Mouse (Mus musculus) MEL (cell line): Measurements from ENCODE around the gene Ffar1.

Experiments used
- CTCF ChIP-seq, 3 experiments: IDR thresholded peaks in 2 of 3; conservative IDR thresholded peaks in 1 of 3; 2 replicates each; pipeline ENCODE4 v1.5.1; 2011 to 2012; ENCODE audit warnings: low read length in 3 of 3, low read depth in 2 of 3, mild to moderate bottlenecking in 2 of 3, improper control_type of control experiment in 1 of 3, inconsistent platforms in 1 of 3, mixed read lengths in 1 of 3, moderate library complexity in 1 of 3; ENCODE audit not compliant: control insufficient read depth in 1 of 3, insufficient read depth in 1 of 3, poor library complexity in 1 of 3, severe bottlenecking in 1 of 3
- MAFK ChIP-seq: IDR thresholded peaks from 2 replicates; pipeline ENCODE4 v1.6.1; 2011; ENCODE audit warnings: low read depth, mild to moderate bottlenecking, low read length, improper control_type of control experiment, borderline replicate concordance
- MAZ ChIP-seq: IDR thresholded peaks from 2 replicates; pipeline ENCODE4 v1.6.1; 2012; ENCODE audit warnings: low read depth, mild to moderate bottlenecking, inconsistent platforms, low read length, improper control_type of control experiment
- POLR2A ChIP-seq, 2 experiments: IDR thresholded peaks; 2 replicates each; pipeline ENCODE4 v1.6.1; 2011 to 2012; ENCODE audit warnings: low read length in 2 of 2, mild to moderate bottlenecking in 2 of 2, control low read depth in 1 of 2, improper control_type of control experiment in 1 of 2, low read depth in 1 of 2, moderate library complexity in 1 of 2; ENCODE audit not compliant: control insufficient read depth in 1 of 2, insufficient read depth in 1 of 2, poor library complexity in 1 of 2
- UBTF ChIP-seq: IDR thresholded peaks from 2 replicates; pipeline ENCODE4 v1.6.1; 2012; ENCODE audit warnings: low read depth, mild to moderate bottlenecking, inconsistent platforms, low read length, improper control_type of control experiment, moderate library complexity, borderline replicate concordance; ENCODE audit not compliant: insufficient read depth
- USF1 ChIP-seq: IDR thresholded peaks from 2 replicates; pipeline ENCODE4 v1.6.1; 2014; ENCODE audit warnings: low read depth, mild to moderate bottlenecking, inconsistent platforms, low read length, improper control_type of control experiment, moderate library complexity
- ZMIZ1 ChIP-seq: IDR thresholded peaks from 2 replicates; pipeline ENCODE4 v1.6.1; 2012; ENCODE audit warnings: low read depth, mild to moderate bottlenecking, inconsistent platforms, low read length, improper control_type of control experiment, moderate library complexity

DNA sequence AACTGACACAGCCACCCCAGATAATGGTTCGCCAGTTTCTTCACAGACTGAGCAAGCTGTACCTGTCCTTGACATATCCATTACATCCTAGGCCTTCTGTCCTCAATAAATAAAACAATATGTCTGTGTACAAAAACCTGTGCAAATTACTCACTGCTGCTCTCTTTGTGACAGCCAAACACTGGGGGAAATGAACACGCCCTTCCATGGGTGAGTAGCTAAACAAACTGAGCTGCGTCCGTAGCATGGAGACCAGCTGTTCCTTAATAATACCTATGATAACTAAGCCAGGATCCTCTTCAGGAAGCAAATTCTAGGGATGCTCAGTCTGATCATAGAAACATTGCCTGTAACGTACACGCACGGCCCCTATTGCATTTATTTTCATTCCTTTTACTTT, 27.4 kb upstream of the Ffar1 start:
- no peak for TF ChIP-seq CTCF (IDR thresholded peaks at IDR 0.05 in 2 of 3, conservative IDR thresholded peaks at IDR 0.05 in 1 of 3; ENCODE audit: control insufficient read depth in 1 of 3, insufficient read depth in 1 of 3, low read depth in 2 of 3, low read length in 3 of 3, poor library complexity in 1 of 3, severe bottlenecking in 1 of 3)
- no peak for TF ChIP-seq POLR2A (IDR thresholded peaks at IDR 0.05; ENCODE audit: control insufficient read depth in 1 of 2, insufficient read depth in 1 of 2, low read depth in 1 of 2, low read length in 2 of 2, poor library complexity in 1 of 2)
- TF ChIP-seq ZMIZ1, result no peak
- TF ChIP-seq USF1, result no peak
- no peak for TF ChIP-seq MAZ
- TF ChIP-seq UBTF, result no peak
- no peak for TF ChIP-seq MAFK
